Mouse (Mus musculus) stomach, embryonic 14.5 days (tissue): ENCODE measurements around the gene Lsm5. TPM values are rescaled to one million over a fixed set of nuclear protein-coding genes. Genes with fewer than 3 reads are reported as not detected.

Experiments used
- ATAC-seq: fragments of 200-750 bp; cut with Nextera tagmentation; 2 replicates; pipeline ENCODE4 v1.8.0; 2017; ENCODE audit warnings: low read depth, moderate TSS enrichment; ENCODE audit not compliant: insufficient number of reproducible peaks, insufficient read depth, low FRiP score
- H3K27ac ChIP-seq: fragments of 300-500 bp; sonication (generic); 2 replicates; pipeline ENCODE4 v1.5.1; 2014; ENCODE audit warnings: mild to moderate bottlenecking, low read length, moderate library complexity, mixed read lengths
- H3K27me3 ChIP-seq: fragments of 300-500 bp; sonication (generic); 2 replicates; pipeline ENCODE4 v1.6.1; 2014; ENCODE audit warnings: low read length, control low read depth, mixed read lengths; ENCODE audit not compliant: control insufficient read depth, insufficient read depth
- H3K36me3 ChIP-seq: fragments of 300-500 bp; sonication (generic); 2 replicates; pipeline ENCODE4 v1.6.1; 2014; ENCODE audit warnings: mild to moderate bottlenecking, control low read depth, low read length, moderate library complexity, mixed read lengths; ENCODE audit not compliant: control insufficient read depth, insufficient read depth
- H3K4me1 ChIP-seq: fragments of 300-500 bp; sonication (generic); 2 replicates; pipeline ENCODE4 v1.6.1; 2014; ENCODE audit warnings: low read length, control low read depth, mixed read lengths; ENCODE audit not compliant: control insufficient read depth, insufficient read depth
- H3K4me2 ChIP-seq: fragments of 300-500 bp; sonication (generic); replicated peaks from 2 replicates; pipeline ENCODE4 v1.6.1; 2014; ENCODE audit warnings: low read depth, low read length, control low read depth
- H3K4me3 ChIP-seq: fragments of 300-500 bp; sonication (generic); 2 replicates; pipeline ENCODE4 v1.5.1; 2014; ENCODE audit warnings: low read depth, low read length, control low read depth
- H3K9ac ChIP-seq: fragments of 300-500 bp; sonication (generic); replicated peaks from 2 replicates; pipeline ENCODE4 v1.6.1; 2014; ENCODE audit warnings: low read depth, mild to moderate bottlenecking, control low read depth, low read length, moderate library complexity, mixed read lengths
- H3K9me3 ChIP-seq: fragments of 300-500 bp; sonication (generic); 2 replicates; pipeline ENCODE4 v1.6.1; 2016; ENCODE audit warnings: low read depth, low read length, control low read depth; ENCODE audit not compliant: control insufficient read depth
- WGBS: fragments of 180-500 bp; shearing (Covaris S2); extraction: QIAGEN DNeasy Blood & Tissue Kit; methylation state at CpG from one replicate; pipeline ENCODE4 v1.1.7; 2014; 5-methylcytosine and 5-hydroxymethylcytosine counted together
- polyA plus RNA-seq: library from polyadenylated mRNA; unstranded; fragments of >200 nt; fragmentation: Nextera tagmentation; extraction: Ambion mirVana; gene quantifications from 2 replicates; pipeline ENCODE4 v1.2.1, GENCODE M21; 2014

The Lsm5 gene
- polyA plus RNA-seq, 1 experiment from 2014 or later = 150 TPM

GRCm38 (mm10) chr6:56714186-56714573 lies 9.7 kb upstream of the Lsm5 start:
- H3K27ac ChIP-seq = no peak overlapping the region
- peak overlapping the region; percentile 32 for H3K4me2 ChIP-seq
- H3K4me3 ChIP-seq = peak overlapping the region; percentile 48
- no peaks in the 10 kb centered on the region for H3K9me3 ChIP-seq
- no peak overlapping the region for H3K9ac ChIP-seq
- no peaks in the 10 kb centered on the region for H3K36me3 ChIP-seq
- no peaks in the 10 kb centered on the region for H3K27me3 ChIP-seq
- ATAC-seq = no peak
- 43% methylated on average over 7 of the region's 7 CpGs for WGBS
- peaks cover 3% of the 10 kb centered on the region; the same call in 1 of the 2 replicates for H3K4me1 ChIP-seq

- no peak for ATAC-seq
- Histone ChIP-seq H3K27ac (no peak overlapping the region), H3K9ac (no peak overlapping the region), H3K27me3 (no peaks in the 10 kb centered on the region), H3K4me1 (peaks cover 8% of the 10 kb centered on the region; the same call in 1 of the 2 replicates), H3K36me3 (no peaks in the 10 kb centered on the region), H3K4me3 (no peak overlapping the region), H3K4me2 (no peak overlapping the region), H3K9me3 (no peaks in the 10 kb centered on the region)
- WGBS = 63% methylated on average over 4 of the region's 4 CpGs
Observed at GRCm38 (mm10) chr6:56692445-56692844, 12.1 kb downstream of the Lsm5 start.

GRCm38 (mm10) chr6:56691205-56691604 lies 13.3 kb downstream of the Lsm5 start:
- Histone ChIP-seq H3K9me3 (no peaks in the 10 kb centered on the region), H3K4me1 (peaks cover 8% of the 10 kb centered on the region; the same call in 1 of the 2 replicates), H3K36me3 (no peaks in the 10 kb centered on the region), H3K4me2 (no peak overlapping the region), H3K4me3 (no peak overlapping the region), H3K9ac (no peak overlapping the region), H3K27me3 (no peaks in the 10 kb centered on the region), H3K27ac (no peak overlapping the region)
- 10% methylated on average over 2 of the region's 2 CpGs for WGBS
- ATAC-seq = peak; percentile 56; the same call in 1 of the 2 replicates

GRCm38 (mm10) chr6:56688238-56688637 lies 16.3 kb downstream of the Lsm5 start:
- peaks cover 8% of the 10 kb centered on the region; the same call in 1 of the 2 replicates for H3K4me1 ChIP-seq
- H3K27ac ChIP-seq = no peak overlapping the region
- no peaks in the 10 kb centered on the region for H3K9me3 ChIP-seq
- WGBS = 90% methylated on average over 3 of the region's 3 CpGs
- no peak overlapping the region for H3K4me3 ChIP-seq
- ATAC-seq = no peak
- H3K9ac ChIP-seq = no peak overlapping the region
- H3K36me3 ChIP-seq = no peaks in the 10 kb centered on the region
- no peaks in the 10 kb centered on the region for H3K27me3 ChIP-seq
- no peak overlapping the region for H3K4me2 ChIP-seq

GRCm38 (mm10) chr6:56664410-56664809 lies 40.1 kb downstream of the Lsm5 start:
- Histone ChIP-seq H3K4me1 (no peaks in the 10 kb centered on the region), H3K9ac (no peak overlapping the region), H3K9me3 (no peaks in the 10 kb centered on the region), H3K4me3 (no peak overlapping the region), H3K4me2 (no peak overlapping the region), H3K27me3 (no peaks in the 10 kb centered on the region), H3K36me3 (no peaks in the 10 kb centered on the region), H3K27ac (no peak overlapping the region)
- no peak for ATAC-seq
- WGBS = 87% methylated on average over 3 of the region's 3 CpGs

- WGBS = 78% methylated on average over 8 of the region's 8 CpGs
- Histone ChIP-seq H3K27me3 (no peaks in the 10 kb centered on the region), H3K9me3 (no peaks in the 10 kb centered on the region), H3K4me2 (no peak overlapping the region), H3K4me1 (no peaks in the 10 kb centered on the region), H3K9ac (no peak overlapping the region), H3K27ac (no peak overlapping the region), H3K4me3 (no peak overlapping the region), H3K36me3 (no peaks in the 10 kb centered on the region)
- no peak for ATAC-seq
Observed at GRCm38 (mm10) chr6:56655393-56655792, 49.1 kb downstream of the Lsm5 start.

- H3K27me3 ChIP-seq = no peaks in the 10 kb centered on the region
- WGBS = 0% methylated on average over 36 of the region's 36 CpGs
- no peaks in the 10 kb centered on the region for H3K4me1 ChIP-seq
- H3K4me3 ChIP-seq = peak overlapping the region; percentile 40
- H3K27ac ChIP-seq = no peak overlapping the region
- H3K9me3 ChIP-seq = no peaks in the 10 kb centered on the region
- ATAC-seq = 0 out of 2 replicates have a peak, but pooled peaks have one; percentile 49
- no peak overlapping the region for H3K9ac ChIP-seq
- H3K36me3 ChIP-seq = no peaks in the 10 kb centered on the region
- H3K4me2 ChIP-seq = peak overlapping the region; percentile 80
Observed at GRCm38 (mm10) chr6:56652121-56652592, 52.4 kb downstream of the Lsm5 start.

Other genes with a start within 250 kb of the Lsm5 start
- gene Pde1c, start 135.6 kb downstream of the Lsm5 start, polyA plus RNA-seq = 2.8 and 4.7 TPM in 2 replicates
- gene Avl9, start 10.2 kb upstream of the Lsm5 start, polyA plus RNA-seq = 24.3 and 26.5 TPM in 2 replicates
- 31.7 and 34.4 TPM in 2 replicates for gene Kbtbd2, start 93.1 kb upstream of the Lsm5 start, polyA plus RNA-seq
- gene Fkbp9, start 127.3 kb upstream of the Lsm5 start, polyA plus RNA-seq = 149 and 163 TPM in 2 replicates
- gene Nt5c3, start 219.2 kb upstream of the Lsm5 start, polyA plus RNA-seq = 75.1 and 80.5 TPM in 2 replicates
- 0.43 TPM in 1 of 2 replicates, not detected in the other for gene Vmn1r4, start 219.3 kb upstream of the Lsm5 start, polyA plus RNA-seq